Mouse (Mus musculus): ENCODE results near the gene Bik.

GRCm38 (mm10) chr15:83568544-83568943 lies 41.9 kb downstream of the Bik start:
- TF ChIP-seq POLR2A (IDR thresholded peaks at IDR 0.05; ENCODE audit: borderline replicate concordance, extremely low read depth, low read depth, low read length) (no peak), CTCF (IDR thresholded peaks at IDR 0.05; ENCODE audit: insufficient read depth, low read length) (no peak)

Data from lung, adult 2 months (tissue).